Mouse (Mus musculus) small intestine, adult 2 months (tissue): ENCODE measurements around the gene Obscn. TPM values are rescaled to one million over a fixed set of nuclear protein-coding genes. Genes with fewer than 3 reads are reported as not detected.

Experiments
- H3K27ac ChIP-seq: fragments of 200-500 bp; 2 replicates; pipeline ENCODE4 v1.5.1; 2012; ENCODE audit warnings: low read depth, low read length, control low read depth, inconsistent platforms; ENCODE audit not compliant: insufficient read depth
- H3K27me3 ChIP-seq: fragments of 200-500 bp; 2 replicates; pipeline ENCODE4 v1.6.1; 2012; ENCODE audit warnings: mild to moderate bottlenecking, moderate library complexity, low read length, inconsistent platforms; ENCODE audit not compliant: control insufficient read depth, insufficient read depth
- H3K36me3 ChIP-seq: fragments of 200-500 bp; 2 replicates; pipeline ENCODE4 v1.6.1; 2012; ENCODE audit warnings: mild to moderate bottlenecking, low read length, control low read depth, inconsistent platforms; ENCODE audit not compliant: control insufficient read depth, insufficient read depth
- H3K4me1 ChIP-seq: fragments of 200-500 bp; 2 replicates; pipeline ENCODE4 v1.6.1; 2012; ENCODE audit warnings: low read length, inconsistent platforms, mixed read lengths; ENCODE audit not compliant: control insufficient read depth, insufficient read depth, insufficient read length
- H3K4me3 ChIP-seq: fragments of 200-500 bp; 2 replicates; pipeline ENCODE4 v1.5.1; 2012; ENCODE audit warnings: low read depth, mild to moderate bottlenecking, control low read depth, inconsistent platforms, low read length, moderate library complexity
- CTCF ChIP-seq: fragments of 200-500 bp; IDR thresholded peaks from 2 replicates; pipeline ENCODE4 v1.5.1; 2012; ENCODE audit warnings: low read depth, mild to moderate bottlenecking, control low read depth, inconsistent platforms, low read length, moderate library complexity, mixed read lengths; ENCODE audit not compliant: insufficient replicate concordance, insufficient read length; ENCODE audit errors: extremely low read depth
- POLR2A ChIP-seq: fragments of 200-500 bp; IDR thresholded peaks from 2 replicates; pipeline ENCODE4 v1.6.1; 2012; ENCODE audit warnings: low read depth, mild to moderate bottlenecking, control low read depth, inconsistent platforms, low read length, moderate library complexity
- WGBS: fragments of 180-500 bp; shearing (Covaris S2); methylation state at CpG from one replicate; pipeline ENCODE4 v1.1.7; 2018; 5-methylcytosine and 5-hydroxymethylcytosine counted together
- polyA plus RNA-seq: library from polyadenylated mRNA; depleted of rRNA; stranded (reverse); fragments of >200 nt; gene quantifications from 2 replicates; pipeline ENCODE4 v1.2.3, GENCODE M21; 2012

Obscn gene
- polyA plus RNA-seq, 1 experiment, result 1.2 TPM

- Histone ChIP-seq H3K4me1 (peaks cover 12% of the 10 kb centered on the region), H3K4me3 (no peak overlapping the region), H3K27me3 (0 out of 2 replicates have a peak, but pooled peaks cover 4% of the 10 kb centered on the region), H3K27ac (no peak overlapping the region), H3K36me3 (peaks cover 23% of the 10 kb centered on the region)
- WGBS, result 50% methylated on average over 6 of the region's 6 CpGs
- TF ChIP-seq POLR2A (no peak), CTCF (no peak)
Observed at GRCm38 (mm10) chr11:58993091-58993670, 143.0 kb downstream of the Obscn start.

GRCm38 (mm10) chr11:58991911-58992310 lies 144.3 kb downstream of the Obscn start:
- 0 out of 2 replicates have a peak, but pooled peaks cover 4% of the 10 kb centered on the region for H3K27me3 ChIP-seq
- H3K36me3 ChIP-seq, result peaks cover 32% of the 10 kb centered on the region
- H3K27ac ChIP-seq, result no peak overlapping the region
- 66% methylated on average over 3 of the region's 3 CpGs for WGBS
- TF ChIP-seq POLR2A, result no peak
- no peak for TF ChIP-seq CTCF
- no peak overlapping the region for H3K4me3 ChIP-seq
- peaks cover 12% of the 10 kb centered on the region for H3K4me1 ChIP-seq

- no peak for TF ChIP-seq POLR2A
- TF ChIP-seq CTCF, result no peak
- Histone ChIP-seq H3K4me3 (no peak overlapping the region), H3K36me3 (peaks cover 37% of the 10 kb centered on the region), H3K27me3 (0 out of 2 replicates have a peak, but pooled peaks cover 4% of the 10 kb centered on the region), H3K27ac (no peak overlapping the region), H3K4me1 (peaks cover 12% of the 10 kb centered on the region)
- WGBS, result 63% methylated on average over 9 of the region's 9 CpGs
Observed at GRCm38 (mm10) chr11:58990794-58991193, 145.4 kb downstream of the Obscn start.

GRCm38 (mm10) chr11:58990141-58990540 lies 146.1 kb downstream of the Obscn start:
- WGBS, result 89% methylated on average over 17 of the region's 17 CpGs
- H3K36me3 ChIP-seq, result peaks cover 40% of the 10 kb centered on the region

GRCm38 (mm10) chr11:58989166-58989565 lies 147.0 kb downstream of the Obscn start:
- Histone ChIP-seq H3K36me3 (peaks cover 50% of the 10 kb centered on the region), H3K4me3 (no peak overlapping the region), H3K4me1 (peaks cover 5% of the 10 kb centered on the region), H3K27me3 (0 out of 2 replicates have a peak, but pooled peaks cover under 1% of the 10 kb centered on the region), H3K27ac (no peak overlapping the region)
- WGBS, result 95% methylated on average over 4 of the region's 4 CpGs
- TF ChIP-seq POLR2A (no peak), CTCF (no peak)

More at GRCm38 (mm10) chr11:58990141-58990540, 146.1 kb downstream of the Obscn start:
- H3K27ac ChIP-seq, result no peak overlapping the region
- 0 out of 2 replicates have a peak, but pooled peaks cover 4% of the 10 kb centered on the region for H3K27me3 ChIP-seq
- TF ChIP-seq POLR2A (no peak), CTCF (no peak)
- peaks cover 11% of the 10 kb centered on the region for H3K4me1 ChIP-seq
- no peak overlapping the region for H3K4me3 ChIP-seq

- Histone ChIP-seq H3K27ac (no peak overlapping the region), H3K4me1 (peaks cover 20% of the 10 kb centered on the region), H3K36me3 (peaks cover 66% of the 10 kb centered on the region), H3K4me3 (no peak overlapping the region), H3K27me3 (no peaks in the 10 kb centered on the region)
- no peak for TF ChIP-seq POLR2A
- TF ChIP-seq CTCF, result no peak
- WGBS, result 70% methylated on average over 3 of the region's 3 CpGs
Observed at GRCm38 (mm10) chr11:58985299-58985917, 150.8 kb downstream of the Obscn start.

GRCm38 (mm10) chr11:58984657-58985056 lies 151.5 kb downstream of the Obscn start:
- Histone ChIP-seq H3K4me3 (no peak overlapping the region), H3K27me3 (no peaks in the 10 kb centered on the region), H3K27ac (no peak overlapping the region), H3K4me1 (peaks cover 23% of the 10 kb centered on the region), H3K36me3 (peaks cover 59% of the 10 kb centered on the region)
- TF ChIP-seq POLR2A, result no peak
- no peak for TF ChIP-seq CTCF
- 89% methylated on average over 7 of the region's 7 CpGs for WGBS
